Mouse (Mus musculus) neural tube, embryonic 15.5 days (tissue): ENCODE data around the gene Sept4. TPM values are rescaled to one million over a fixed set of nuclear protein-coding genes. Genes with fewer than 3 reads are reported as not detected.

ENCODE experiments used
- ATAC-seq: fragments of 200-750 bp; cut with Nextera tagmentation; 2 replicates; pipeline ENCODE4 v1.8.0; 2017; ENCODE audit warnings: mild to moderate bottlenecking, moderate TSS enrichment, moderate library complexity; ENCODE audit not compliant: low FRiP score
- H3K27ac ChIP-seq: fragments of 300-500 bp; sonication (generic); replicated peaks from 2 replicates; pipeline ENCODE4 v1.5.1; 2015; ENCODE audit warnings: mild to moderate bottlenecking, inconsistent platforms
- H3K27me3 ChIP-seq: fragments of 300-500 bp; sonication (generic); replicated peaks from 2 replicates; pipeline ENCODE4 v1.6.1; 2015; ENCODE audit warnings: inconsistent platforms
- H3K36me3 ChIP-seq: fragments of 300-500 bp; sonication (generic); 2 replicates; pipeline ENCODE4 v1.6.1; 2015; ENCODE audit warnings: inconsistent platforms
- H3K4me1 ChIP-seq: fragments of 300-500 bp; sonication (generic); 2 replicates; pipeline ENCODE4 v1.6.1; 2015; ENCODE audit warnings: inconsistent platforms
- H3K4me2 ChIP-seq: fragments of 300-500 bp; sonication (generic); 2 replicates; pipeline ENCODE4 v1.6.1; 2015; ENCODE audit warnings: inconsistent platforms, mild to moderate bottlenecking, moderate library complexity
- H3K4me3 ChIP-seq: fragments of 300-500 bp; sonication (generic); replicated peaks from 2 replicates; pipeline ENCODE4 v1.5.1; 2015; ENCODE audit warnings: mild to moderate bottlenecking, inconsistent platforms
- H3K9ac ChIP-seq: fragments of 300-500 bp; sonication (generic); replicated peaks from 2 replicates; pipeline ENCODE4 v1.6.1; 2015; ENCODE audit warnings: mild to moderate bottlenecking, inconsistent platforms
- H3K9me3 ChIP-seq: fragments of 300-500 bp; sonication (generic); replicated peaks from 2 replicates; pipeline ENCODE4 v1.6.1; 2016; ENCODE audit warnings: inconsistent platforms
- WGBS: fragments of 180-500 bp; shearing (Covaris S2); methylation state at CpG from one replicate; pipeline ENCODE4 v1.1.7; 2015; ENCODE audit warnings: mixed read lengths; 5-methylcytosine and 5-hydroxymethylcytosine counted together
- polyA plus RNA-seq: library from polyadenylated mRNA; unstranded; fragments of >200 nt; fragmentation: Nextera tagmentation; extraction: Ambion mirVana; gene quantifications from 2 replicates; pipeline ENCODE4 v1.2.1, GENCODE M21; 2015

The Sept4 gene
- polyA plus RNA-seq: 34.6 and 38.3 TPM in 2 replicates

DNA sequence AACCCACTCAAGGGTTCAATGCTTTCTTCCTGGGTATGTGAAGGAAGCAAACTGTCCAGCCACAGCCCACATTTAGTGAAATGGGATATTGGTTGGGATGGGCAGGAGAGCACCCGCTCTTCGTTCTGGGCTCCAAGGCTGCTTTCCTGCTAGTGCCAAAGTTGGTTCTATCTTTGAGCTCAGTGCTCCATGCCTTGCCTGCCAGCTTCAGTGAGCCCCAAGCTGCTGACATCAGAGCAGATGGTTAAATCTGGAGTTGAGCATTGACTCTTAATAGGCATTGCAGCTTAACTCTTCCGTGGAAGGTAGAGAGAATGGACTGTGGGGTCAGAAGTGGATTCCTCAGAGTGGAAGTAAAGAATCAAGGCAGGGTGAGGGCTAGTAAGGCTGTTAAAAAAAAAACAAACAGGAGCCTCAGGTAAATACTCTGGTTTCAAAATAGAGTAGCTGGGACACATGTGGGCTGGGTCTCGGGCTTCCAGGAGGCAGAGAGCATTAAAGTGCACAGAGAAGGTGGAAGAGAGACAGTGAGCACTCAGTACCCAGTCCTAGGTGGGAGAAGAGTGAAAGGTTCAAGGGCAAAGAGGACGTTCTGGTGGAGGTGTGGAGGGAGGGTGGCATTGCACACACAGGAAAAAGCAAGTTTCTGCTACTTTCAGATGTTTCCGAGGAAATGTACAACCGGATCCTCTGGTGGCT lies at the start of gene Sept4:
Gene Sept4, plus strand, starts transcription at position 649 of the 699 bp plus-strand sequence.
- Histone ChIP-seq H3K27ac (no peak within 1 kb of the TSS), H3K4me2 (no peak within 1 kb of the TSS), H3K4me1 (no peaks in the 10 kb centered on the region), H3K27me3 (no peaks in the 10 kb centered on the region), H3K9ac (no peak within 1 kb of the TSS), H3K36me3 (no peaks in the 10 kb centered on the region), H3K9me3 (no peaks in the 10 kb centered on the region), H3K4me3 (no peak within 1 kb of the TSS)
- no peak for ATAC-seq
- 79% methylated on average over 7 of the region's 7 CpGs for WGBS

DNA sequence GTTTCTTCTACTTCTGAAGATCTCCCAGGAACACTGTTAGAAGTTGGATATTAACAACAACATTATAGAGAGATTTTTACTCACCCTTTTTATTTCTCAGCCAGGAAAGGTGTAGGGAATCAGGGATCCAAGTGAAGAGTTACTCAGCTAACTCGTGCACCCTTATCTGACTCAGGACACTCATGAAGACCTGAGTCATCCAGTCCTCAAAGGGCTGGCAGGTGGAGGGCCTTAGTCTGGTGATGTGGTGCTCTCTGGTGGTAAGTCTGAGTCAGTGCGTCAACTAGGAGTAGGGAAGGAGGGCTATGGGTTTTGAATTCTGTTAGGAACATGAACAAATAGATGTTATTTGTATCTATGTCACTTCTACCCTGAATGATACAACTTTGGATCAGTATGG lies 49.4 kb upstream of the Sept4 start:
- Histone ChIP-seq H3K4me1 (no peaks in the 10 kb centered on the region), H3K27me3 (no peaks in the 10 kb centered on the region), H3K4me2 (no peak overlapping the region), H3K36me3 (no peaks in the 10 kb centered on the region), H3K27ac (no peak overlapping the region), H3K9ac (no peak overlapping the region), H3K9me3 (no peaks in the 10 kb centered on the region), H3K4me3 (no peak overlapping the region)
- 11% methylated on average over 2 of the region's 2 CpGs for WGBS
- no peak for ATAC-seq

DNA sequence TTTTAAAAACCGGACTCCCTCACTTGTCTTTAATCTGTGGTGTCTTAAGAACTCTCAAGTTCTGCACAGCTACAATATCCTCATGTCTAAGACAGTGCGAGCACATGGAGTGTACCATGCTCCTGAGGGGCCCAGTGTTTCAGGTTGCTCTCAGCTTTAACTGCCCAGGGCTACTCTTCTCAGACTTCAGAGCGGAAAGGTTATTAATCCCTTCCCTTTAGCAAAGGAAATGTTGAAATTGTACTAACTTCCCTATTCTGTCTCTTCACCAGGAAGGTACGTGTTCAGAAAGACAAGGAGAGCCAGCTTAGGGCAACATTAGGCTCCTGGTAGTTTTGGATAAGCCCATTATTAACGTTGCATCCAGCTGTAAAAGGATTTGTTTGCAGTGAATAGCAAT lies 45.2 kb upstream of the Sept4 start:
- no peak for ATAC-seq
- 73% methylated on average over 5 of the region's 5 CpGs for WGBS
- no peak overlapping the region for H3K27ac ChIP-seq

GRCm38 (mm10) chr11:87523967-87524366 lies 44.7 kb upstream of the Sept4 start:
- H3K9me3 ChIP-seq: no peaks in the 10 kb centered on the region
- H3K4me2 ChIP-seq: no peak overlapping the region
- 0 out of 2 replicates have a peak, but pooled peaks cover 4% of the 10 kb centered on the region for H3K4me1 ChIP-seq
- no peak overlapping the region for H3K9ac ChIP-seq
- no peak overlapping the region for H3K4me3 ChIP-seq
- no peaks in the 10 kb centered on the region for H3K27me3 ChIP-seq
- no peak for ATAC-seq
- no peaks in the 10 kb centered on the region for H3K36me3 ChIP-seq
- no peak overlapping the region for H3K27ac ChIP-seq

More for the DNA sequence above, 45.2 kb upstream of the Sept4 start:
- H3K9me3 ChIP-seq: no peaks in the 10 kb centered on the region
- no peak overlapping the region for H3K9ac ChIP-seq
- no peak overlapping the region for H3K4me2 ChIP-seq
- H3K36me3 ChIP-seq: no peaks in the 10 kb centered on the region
- no peaks in the 10 kb centered on the region for H3K27me3 ChIP-seq
- 0 out of 2 replicates have a peak, but pooled peaks cover 4% of the 10 kb centered on the region for H3K4me1 ChIP-seq
- H3K4me3 ChIP-seq: no peak overlapping the region

DNA sequence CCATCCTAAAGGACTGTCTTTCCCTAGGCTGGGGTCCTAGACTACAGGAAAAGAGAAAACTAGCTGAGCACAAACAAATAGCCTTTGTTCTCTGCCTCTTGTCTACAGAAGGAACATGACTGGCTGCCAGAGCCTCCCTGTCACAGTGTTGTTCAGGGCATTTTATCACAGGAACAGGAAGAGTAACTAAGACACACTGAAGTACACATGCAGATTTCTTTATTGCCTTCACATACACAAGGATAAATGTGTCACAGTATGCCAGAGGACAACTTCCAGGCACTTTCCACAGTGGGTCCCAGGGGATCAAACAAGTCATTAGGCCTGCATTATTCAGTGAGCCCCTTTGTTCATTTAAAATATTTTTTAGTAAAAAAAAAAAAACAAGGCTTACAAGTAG lies 43.9 kb upstream of the Sept4 start:
- H3K27ac ChIP-seq: no peak overlapping the region
- no peaks in the 10 kb centered on the region for H3K36me3 ChIP-seq
- H3K4me1 ChIP-seq: 0 out of 2 replicates have a peak, but pooled peaks cover 4% of the 10 kb centered on the region
- no peaks in the 10 kb centered on the region for H3K9me3 ChIP-seq
- ATAC-seq: no peak
- H3K4me2 ChIP-seq: no peak overlapping the region
- no peak overlapping the region for H3K9ac ChIP-seq
- H3K4me3 ChIP-seq: no peak overlapping the region
- no peaks in the 10 kb centered on the region for H3K27me3 ChIP-seq

DNA sequence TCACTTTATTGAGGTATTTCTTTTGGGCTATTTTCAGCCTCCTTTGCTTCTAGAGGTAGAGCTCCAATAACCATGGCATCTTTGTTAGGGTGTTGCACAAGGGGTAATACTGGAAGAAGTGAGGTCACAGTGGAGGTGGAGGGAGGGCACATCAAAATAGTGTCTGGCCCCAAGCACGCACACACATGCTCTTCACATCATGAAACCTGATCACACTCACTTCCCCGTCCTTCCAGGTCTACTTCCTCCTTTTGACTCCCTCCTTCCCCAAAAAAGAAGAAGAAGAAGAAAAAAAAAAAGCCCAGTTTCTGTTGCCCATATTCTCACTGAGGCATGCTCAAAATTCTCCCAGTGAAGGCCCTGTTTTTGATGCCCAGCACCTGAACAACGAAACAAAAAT lies 41.3 kb upstream of the Sept4 start:
- Histone ChIP-seq H3K36me3 (no peaks in the 10 kb centered on the region), H3K4me3 (no peak overlapping the region), H3K27me3 (no peaks in the 10 kb centered on the region), H3K4me2 (no peak overlapping the region), H3K9me3 (no peaks in the 10 kb centered on the region), H3K27ac (no peak overlapping the region), H3K4me1 (0 out of 2 replicates have a peak, but pooled peaks cover 4% of the 10 kb centered on the region), H3K9ac (no peak overlapping the region)
- ATAC-seq: no peak
- 78% methylated on average over 3 of the region's 3 CpGs for WGBS

DNA sequence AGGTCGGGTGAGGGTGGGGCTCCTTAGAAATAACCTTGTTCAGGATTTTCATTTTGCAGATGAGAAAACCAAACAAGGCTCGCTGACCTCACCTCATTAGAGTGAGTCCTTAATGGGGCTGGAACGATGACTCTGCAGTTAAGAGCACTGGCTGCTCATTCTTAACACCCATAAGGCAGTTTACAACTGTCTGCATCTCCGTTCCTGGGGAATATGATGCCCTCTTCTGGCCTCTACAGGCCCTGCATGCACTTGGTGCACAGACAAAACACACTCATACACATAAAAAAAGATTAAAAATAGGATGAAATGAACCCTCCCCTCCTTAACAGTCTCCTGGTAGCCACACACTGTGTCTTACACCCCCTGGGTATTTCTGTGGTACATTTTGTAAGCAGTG lies 40.7 kb upstream of the Sept4 start:
- no peak overlapping the region for H3K9ac ChIP-seq
- H3K4me2 ChIP-seq: no peak overlapping the region
- no peak for ATAC-seq
- H3K9me3 ChIP-seq: no peaks in the 10 kb centered on the region
- no peaks in the 10 kb centered on the region for H3K27me3 ChIP-seq
- H3K4me3 ChIP-seq: no peak overlapping the region
- no peaks in the 10 kb centered on the region for H3K36me3 ChIP-seq
- no peak overlapping the region for H3K27ac ChIP-seq
- 0 out of 2 replicates have a peak, but pooled peaks cover 4% of the 10 kb centered on the region for H3K4me1 ChIP-seq
- WGBS: 49% methylated on average over 4 of the region's 4 CpGs

- H3K36me3 ChIP-seq: no peaks in the 10 kb centered on the region
- no peaks in the 10 kb centered on the region for H3K27me3 ChIP-seq
- no peaks in the 10 kb centered on the region for H3K4me1 ChIP-seq
- H3K4me2 ChIP-seq: no peak overlapping the region
- H3K9me3 ChIP-seq: no peaks in the 10 kb centered on the region
- 58% methylated on average over 6 of the region's 6 CpGs for WGBS
- no peak overlapping the region for H3K9ac ChIP-seq
- no peak for ATAC-seq
- H3K4me3 ChIP-seq: no peak overlapping the region
- H3K27ac ChIP-seq: no peak overlapping the region
Observed at GRCm38 (mm10) chr11:87531695-87532094, 37.0 kb upstream of the Sept4 start.

- H3K4me3 ChIP-seq: no peak overlapping the region
- no peak overlapping the region for H3K9ac ChIP-seq
- H3K27me3 ChIP-seq: no peaks in the 10 kb centered on the region
- H3K4me2 ChIP-seq: no peak overlapping the region
- H3K27ac ChIP-seq: no peak overlapping the region
- H3K4me1 ChIP-seq: no peaks in the 10 kb centered on the region
- no peak for ATAC-seq
- no peaks in the 10 kb centered on the region for H3K36me3 ChIP-seq
- 40% methylated on average over 8 of the region's 8 CpGs for WGBS
- no peaks in the 10 kb centered on the region for H3K9me3 ChIP-seq
Observed at GRCm38 (mm10) chr11:87542285-87542684, 26.4 kb upstream of the Sept4 start.

- H3K4me3 ChIP-seq: no peak overlapping the region
- no peak overlapping the region for H3K9ac ChIP-seq
- no peaks in the 10 kb centered on the region for H3K36me3 ChIP-seq
- WGBS: 49% methylated on average over 3 of the region's 3 CpGs
- no peak overlapping the region for H3K27ac ChIP-seq
- no peak for ATAC-seq
- H3K4me2 ChIP-seq: no peak overlapping the region
- H3K27me3 ChIP-seq: no peaks in the 10 kb centered on the region
- H3K4me1 ChIP-seq: no peaks in the 10 kb centered on the region
- H3K9me3 ChIP-seq: no peaks in the 10 kb centered on the region
Observed at GRCm38 (mm10) chr11:87542906-87543305, 25.8 kb upstream of the Sept4 start.

GRCm38 (mm10) chr11:87553342-87553741 lies 15.4 kb upstream of the Sept4 start:
- ATAC-seq: no peak
- no peak overlapping the region for H3K4me2 ChIP-seq

GRCm38 (mm10) chr11:87554386-87554785 lies 14.3 kb upstream of the Sept4 start:
- H3K4me3 ChIP-seq: no peak overlapping the region
- H3K27me3 ChIP-seq: no peaks in the 10 kb centered on the region
- 0 out of 2 replicates have a peak overlapping the region, but pooled peaks have one; percentile 45 for H3K27ac ChIP-seq
- no peak overlapping the region for H3K4me2 ChIP-seq
- no peak overlapping the region for H3K9ac ChIP-seq
- no peak for ATAC-seq
- H3K36me3 ChIP-seq: no peaks in the 10 kb centered on the region
- WGBS: 48% methylated on average over 5 of the region's 5 CpGs
- no peaks in the 10 kb centered on the region for H3K9me3 ChIP-seq
- no peaks in the 10 kb centered on the region for H3K4me1 ChIP-seq

More at GRCm38 (mm10) chr11:87553342-87553741, 15.4 kb upstream of the Sept4 start:
- no peaks in the 10 kb centered on the region for H3K9me3 ChIP-seq
- H3K36me3 ChIP-seq: no peaks in the 10 kb centered on the region
- no peak overlapping the region for H3K27ac ChIP-seq
- H3K9ac ChIP-seq: no peak overlapping the region
- H3K4me3 ChIP-seq: no peak overlapping the region
- H3K27me3 ChIP-seq: no peaks in the 10 kb centered on the region
- WGBS: 75% methylated on average over 4 of the region's 4 CpGs
- no peaks in the 10 kb centered on the region for H3K4me1 ChIP-seq
